Mouse (Mus musculus) neural tube, embryonic 10.5 days (tissue): ENCODE results near the gene Aqp12.
"Not testable (repeated sequence)": the region's sequence is repeated elsewhere in the genome, so short reads cannot be mapped to it uniquely, and the experiment has no call there.

Source experiments
- DNase-seq: peaks from one replicate; pipeline ENCODE4 v3.0.0-alpha.2; 2017; ENCODE audit warnings: low spot score; ENCODE audit errors: extremely low spot score

Aqp12 gene

GRCm38 (mm10) chr1:93006061-93006460 is at the start of gene Aqp12:
Aqp12 (plus strand) TSS chr1:93006334.
- DNase-seq, result no peak

DNA sequence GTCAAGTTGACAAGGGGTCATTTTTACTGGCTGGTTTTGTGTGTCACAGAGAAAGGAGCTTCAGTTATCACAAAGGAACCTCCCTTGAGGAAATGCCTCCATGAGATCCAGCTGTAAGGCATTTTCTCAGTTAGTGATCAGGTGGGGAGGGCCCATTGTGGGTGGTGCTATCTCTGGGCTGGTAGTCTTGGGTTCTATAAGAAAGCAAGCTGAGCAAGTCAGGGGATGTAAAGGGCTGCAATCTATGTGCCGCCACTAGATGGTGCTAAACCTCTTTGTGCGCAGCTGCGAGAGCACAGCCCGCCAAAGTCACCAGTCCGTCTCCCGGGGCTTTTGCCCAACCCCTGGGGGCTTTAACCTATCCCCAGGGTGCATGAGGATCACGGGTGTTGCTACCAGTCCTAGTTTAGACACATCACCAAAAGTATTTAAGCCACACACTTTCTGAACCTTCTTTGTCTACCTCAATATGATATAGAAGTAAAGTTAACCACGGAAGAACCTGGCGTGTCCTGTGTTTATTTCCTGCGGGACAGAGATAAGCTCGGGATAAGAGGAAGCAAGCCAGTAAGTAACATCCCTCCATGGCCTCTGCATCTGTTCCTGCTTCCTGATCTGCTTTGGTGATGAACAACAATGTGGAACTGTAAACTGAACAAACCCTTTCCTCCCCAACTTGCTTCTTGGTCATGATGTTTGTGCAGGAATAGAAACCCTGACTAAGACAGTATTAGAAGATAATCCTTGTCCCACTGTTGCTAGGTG is 49.4 kb upstream of the Aqp12 start:
- not testable (repeated sequence) for DNase-seq

DNA sequence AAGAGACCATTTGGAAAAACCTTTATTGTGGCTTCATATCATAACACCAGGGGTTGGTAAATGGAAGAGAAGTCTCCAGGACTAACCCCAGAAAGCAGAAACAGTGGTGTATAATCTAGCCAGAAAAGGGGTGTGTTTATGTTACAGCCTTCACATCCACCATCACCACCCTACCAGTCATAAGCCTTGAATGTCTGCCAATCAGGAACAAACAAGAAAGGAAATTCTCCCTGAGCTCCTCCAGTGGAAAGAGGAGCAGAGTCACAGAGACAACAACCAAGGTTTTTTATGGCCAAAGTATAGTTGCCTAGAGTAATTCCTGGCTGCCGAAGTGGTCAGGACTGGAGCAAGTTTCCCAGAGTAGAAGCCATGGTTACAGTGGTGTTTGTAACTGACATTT is 47.1 kb upstream of the Aqp12 start:
- no peak for DNase-seq

- DNase-seq, result not testable (repeated sequence)
Measured at GRCm38 (mm10) chr1:92970791-92971190, 35.3 kb upstream of the Aqp12 start.

- no peak for DNase-seq
Measured at GRCm38 (mm10) chr1:92971879-92972795, 34.0 kb upstream of the Aqp12 start.

- no peak for DNase-seq
Measured at GRCm38 (mm10) chr1:92972854-92973253, 33.3 kb upstream of the Aqp12 start.

- DNase-seq, result no peak
Measured at GRCm38 (mm10) chr1:92976141-92976566, 30.0 kb upstream of the Aqp12 start.

DNA sequence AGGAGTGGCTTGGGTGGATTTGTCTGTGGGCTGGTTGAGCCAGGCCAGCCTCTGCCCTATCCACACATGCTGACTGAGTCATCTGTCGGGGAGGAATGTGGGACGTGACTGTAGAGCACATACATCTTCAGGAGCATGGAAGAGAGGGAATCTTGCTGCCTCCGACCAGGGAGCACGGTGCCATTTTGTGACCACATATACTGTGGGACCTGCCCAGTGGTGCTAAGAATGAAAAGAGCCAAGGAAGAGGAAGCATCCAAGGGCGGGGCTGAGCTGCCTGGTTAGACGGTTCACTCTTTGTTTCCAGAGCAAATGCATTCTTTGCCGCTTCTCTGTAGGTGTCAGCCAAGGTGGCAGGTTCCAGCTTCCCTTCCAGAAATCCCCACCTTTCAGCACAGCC is 27.5 kb upstream of the Aqp12 start:
- DNase-seq, result no peak

DNA sequence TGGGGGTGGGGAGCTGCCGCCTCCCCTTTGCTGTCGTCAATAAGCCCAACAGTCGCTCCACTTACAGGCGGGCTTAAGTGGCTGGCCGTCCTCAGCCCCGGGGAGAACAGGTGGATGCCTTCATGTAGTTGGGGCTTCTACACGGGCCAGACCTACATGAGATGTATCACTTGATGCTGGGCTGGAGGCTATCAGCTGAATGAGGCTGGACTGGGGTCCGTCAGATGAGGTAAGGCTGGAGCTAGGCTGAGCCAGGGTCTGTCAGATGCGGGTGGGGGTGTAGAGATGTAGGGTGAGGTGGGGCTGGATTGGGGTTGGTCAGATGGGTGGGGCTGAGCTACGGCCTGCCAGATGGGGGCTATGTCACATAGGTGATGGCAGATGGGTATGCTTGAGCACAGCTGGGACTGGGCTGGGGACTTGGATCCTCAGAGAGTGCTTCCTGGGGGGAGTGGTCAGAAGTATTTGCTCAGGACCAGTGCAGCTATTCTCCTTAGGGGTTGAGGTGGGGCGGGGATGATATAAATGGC is 27.0 kb upstream of the Aqp12 start:
- DNase-seq, result no peak

GRCm38 (mm10) chr1:92981056-92981845 is 24.9 kb upstream of the Aqp12 start:
- no peak for DNase-seq

GRCm38 (mm10) chr1:92982931-92983605 is 23.1 kb upstream of the Aqp12 start:
- no peak for DNase-seq

DNA sequence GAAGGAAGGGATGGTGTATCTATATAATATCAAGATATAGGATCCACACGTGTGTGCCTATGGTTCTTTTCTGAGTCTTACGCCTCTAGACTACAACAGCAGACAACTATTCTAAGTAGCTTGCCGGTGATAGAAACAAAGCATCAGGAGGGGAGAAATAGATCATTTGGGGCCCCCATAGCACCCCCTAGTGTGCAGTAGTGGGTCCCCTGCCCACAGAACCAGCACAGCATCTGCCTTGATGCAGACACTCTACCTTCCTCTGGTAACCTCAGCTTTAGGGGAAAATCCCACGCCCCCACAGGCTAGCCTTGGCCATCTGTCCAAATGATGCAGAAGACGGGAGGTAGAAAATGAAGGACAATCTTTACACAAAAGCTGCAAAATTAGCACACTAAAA is 21.1 kb upstream of the Aqp12 start:
- no peak for DNase-seq

GRCm38 (mm10) chr1:92988894-92989293 is 17.2 kb upstream of the Aqp12 start:
- no peak for DNase-seq

GRCm38 (mm10) chr1:92989891-92990290 is 16.2 kb upstream of the Aqp12 start:
- no peak for DNase-seq

DNA sequence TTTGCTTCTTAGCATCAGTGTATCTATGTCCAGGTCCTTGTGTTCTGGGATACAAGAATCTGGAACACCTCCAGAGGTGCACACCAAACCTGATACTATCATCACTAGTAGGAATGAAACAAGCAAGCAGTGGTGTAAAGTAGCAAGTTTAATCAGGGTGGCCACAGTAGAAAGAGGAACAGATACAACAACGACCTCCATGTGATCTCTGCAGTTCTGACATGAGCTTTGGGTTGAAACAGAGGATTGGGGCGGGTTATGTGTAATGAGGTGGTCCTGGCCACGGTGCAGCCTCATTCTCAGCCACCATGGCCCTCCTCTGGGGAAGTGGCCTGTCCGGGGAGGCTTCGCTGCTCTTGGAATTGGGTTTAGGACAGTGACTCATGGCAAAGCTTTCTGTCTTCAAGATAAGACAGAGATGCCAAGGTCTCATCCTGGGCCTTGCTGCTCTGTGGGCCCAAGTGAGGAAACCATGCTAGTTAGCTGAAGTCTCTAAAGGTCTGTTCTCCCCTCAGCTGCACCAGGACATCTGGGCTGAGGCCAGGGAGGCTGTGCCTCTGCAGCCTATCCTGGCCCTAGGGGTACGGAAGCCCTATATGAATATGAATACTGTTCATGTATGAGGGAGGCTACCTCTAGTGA is 13.8 kb upstream of the Aqp12 start:
- no peak for DNase-seq

DNA sequence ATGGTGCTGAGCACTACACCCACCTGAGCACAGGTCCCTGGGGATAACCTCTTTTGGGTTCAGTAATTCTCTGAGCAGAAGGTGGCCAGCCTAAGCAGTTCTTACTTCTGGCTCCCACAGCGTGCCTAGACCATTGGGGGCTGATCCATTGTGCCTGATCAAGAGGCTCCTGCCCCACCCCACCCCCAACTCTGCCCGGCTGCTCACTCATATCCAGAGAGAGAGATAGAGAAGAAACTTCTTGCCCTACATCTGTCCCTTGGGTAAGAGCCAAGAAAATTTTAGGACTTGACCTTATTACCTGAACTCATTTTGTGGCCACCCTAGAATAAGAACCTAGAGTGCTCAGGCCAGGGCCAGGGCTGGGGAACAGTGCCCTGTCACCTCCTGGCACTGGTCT is 13.3 kb upstream of the Aqp12 start:
- DNase-seq, result no peak

GRCm38 (mm10) chr1:93009196-93009595 is 3.1 kb downstream of the Aqp12 start:
- no peak for DNase-seq

DNA sequence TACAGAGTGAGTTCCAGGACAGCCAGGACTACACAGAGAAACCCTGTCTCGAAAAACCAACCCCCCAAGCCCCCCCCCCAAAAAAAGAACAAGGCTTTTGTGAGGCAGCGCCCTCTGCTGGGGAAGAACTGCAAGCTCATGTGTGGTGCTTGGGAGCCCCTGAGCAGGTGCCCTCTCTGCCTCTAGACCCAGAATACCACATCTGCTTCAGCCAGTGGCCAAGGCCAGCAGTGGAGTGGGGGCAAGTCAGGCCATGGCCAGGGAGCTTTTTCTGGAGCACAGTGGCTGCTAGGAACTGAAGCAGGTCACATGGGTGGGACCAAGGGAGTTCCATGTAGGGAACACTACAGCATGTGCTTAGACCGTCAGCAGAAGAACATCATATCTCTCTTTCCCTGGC is 4.6 kb downstream of the Aqp12 start:
- DNase-seq, result peak; percentile 51

GRCm38 (mm10) chr1:93012103-93012585 is 6.0 kb downstream of the Aqp12 start:
- no peak for DNase-seq

DNA sequence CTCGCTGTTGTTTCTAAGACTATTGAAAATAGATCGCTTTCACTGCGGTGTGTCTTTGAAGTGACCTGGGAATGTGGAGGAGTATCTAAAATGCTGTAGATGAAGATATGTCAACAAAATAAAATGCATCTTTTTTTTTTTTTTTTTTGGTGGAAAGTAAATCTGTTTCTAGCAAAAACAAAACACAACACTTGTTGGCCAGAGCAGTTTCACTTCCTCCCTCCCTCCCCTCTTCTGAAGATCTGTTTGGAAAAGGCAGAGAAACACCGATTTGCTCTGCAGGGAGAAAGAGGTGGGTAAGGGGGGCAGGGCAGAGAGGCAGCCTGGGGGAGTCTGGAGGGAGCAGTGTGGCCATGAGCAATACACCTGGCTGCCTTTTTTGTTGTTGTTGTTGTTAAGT is 7.2 kb downstream of the Aqp12 start:
- no peak for DNase-seq
